Mouse (Mus musculus): ENCODE data around the gene Ldb3. TPM values are rescaled to one million over a fixed set of nuclear protein-coding genes. Genes with fewer than 3 reads are reported as not detected.

Ldb3 gene
- polyA plus RNA-seq, 2 experiments from 2014 or later: not detected

- no peak for ATAC-seq
Observed at GRCm38 (mm10) chr14:34508187-34508840, 80.2 kb downstream of the Ldb3 start.

GRCm38 (mm10) chr14:34505309-34505708 lies 83.2 kb downstream of the Ldb3 start:
- ATAC-seq: no peak

GRCm38 (mm10) chr14:34504377-34504776 lies 84.1 kb downstream of the Ldb3 start:
- no peak for ATAC-seq

GRCm38 (mm10) chr14:34503759-34504158 lies 84.7 kb downstream of the Ldb3 start:
- ATAC-seq: no peak

- no peak for ATAC-seq
Observed at GRCm38 (mm10) chr14:34503325-34503647, 85.2 kb downstream of the Ldb3 start, which contains the start of gene Bmpr1a. Gene Bmpr1a, minus strand, starts transcription at chr14:34503341.

GRCm38 (mm10) chr14:34502475-34503324 lies 85.8 kb downstream of the Ldb3 start:
- ATAC-seq: peak; percentile 82

GRCm38 (mm10) chr14:34501804-34502474 lies 86.5 kb downstream of the Ldb3 start:
- peak; percentile 24 for ATAC-seq

GRCm38 (mm10) chr14:34501447-34501803 lies 87.1 kb downstream of the Ldb3 start:
- no peak for ATAC-seq

- no peak for ATAC-seq
Observed at GRCm38 (mm10) chr14:34500309-34500708, 88.2 kb downstream of the Ldb3 start.

GRCm38 (mm10) chr14:34499664-34500063 lies 88.8 kb downstream of the Ldb3 start:
- no peak for ATAC-seq

GRCm38 (mm10) chr14:34497346-34497745 lies 91.1 kb downstream of the Ldb3 start:
- no peak for ATAC-seq

- ATAC-seq: no peak
Observed at GRCm38 (mm10) chr14:34493682-34494081, 94.8 kb downstream of the Ldb3 start.

GRCm38 (mm10) chr14:34492688-34493087 lies 95.8 kb downstream of the Ldb3 start:
- ATAC-seq: no peak

GRCm38 (mm10) chr14:34490965-34491364 lies 97.5 kb downstream of the Ldb3 start:
- no peak for ATAC-seq

GRCm38 (mm10) chr14:34489928-34490327 lies 98.6 kb downstream of the Ldb3 start:
- no peak for ATAC-seq

- no peak for ATAC-seq
Observed at GRCm38 (mm10) chr14:34486169-34486568, 102.3 kb downstream of the Ldb3 start.

- no peak for ATAC-seq
Observed at GRCm38 (mm10) chr14:34483469-34484341, 104.8 kb downstream of the Ldb3 start.

Other genes with a start within 250 kb of the Ldb3 start
- not detected for gene Fam25c, start 233.2 kb downstream of the Ldb3 start, polyA plus RNA-seq (2017; shearing (Covaris generic))
- gene Sncg, start 213.9 kb downstream of the Ldb3 start, polyA plus RNA-seq (2017; shearing (Covaris generic)): not detected
- under 1 TPM; 0.08 to 0.19 TPM for gene Mmrn2, start 213.2 kb downstream of the Ldb3 start, polyA plus RNA-seq (2017; shearing (Covaris generic))
- gene Bmpr1a, start 85.3 kb downstream of the Ldb3 start, polyA plus RNA-seq (2017; shearing (Covaris generic)): under 1 TPM; 0.92 to 0.96 TPM
- gene 9230112D13Rik, start 65.9 kb downstream of the Ldb3 start, polyA plus RNA-seq (2017; shearing (Covaris generic)): not detected
- gene Opn4, start 11.5 kb upstream of the Ldb3 start, polyA plus RNA-seq (2017; shearing (Covaris generic)): not detected
- 10 to 100 TPM; 49.1 to 49.9 TPM for gene Wapl, start 85.2 kb upstream of the Ldb3 start, polyA plus RNA-seq (2017; shearing (Covaris generic))
- gene Grid1, start 231.4 kb upstream of the Ldb3 start, polyA plus RNA-seq (2017; shearing (Covaris generic)): not detected